In genomic region chr5:129163416-129163815, GRCm38 (mm10) we compare ENCODE assay signal across 22 mouse cellular contexts.
DNase-seq lines count a peak whose midpoint lies in the region; ATAC-seq and TF ChIP-seq lines count a peak whose summit lies in the region.
"Had no signal": no experiment of that assay in that cellular context is flagged by ENCODE, and none has a peak within 500 bp of the region (broad histone marks: within the 10 kb centered on the region; RNA-seq: fewer than 3 reads in every experiment).

No protein-coding gene starts in this region.

- no peak overlapping the region for H3K4me2 ChIP-seq in heart, embryonic 11.5 days
- H3K4me2 ChIP-seq in kidney, postnatal 0 days (ENCODE audit: low read length), result no peak overlapping the region
- H3K4me2 ChIP-seq in neural tube, embryonic 15.5 days, result no peak overlapping the region
- H3K4me2 ChIP-seq: heart, embryonic 13.5 days; liver, embryonic 11.5 days; lung, embryonic 14.5 days; midbrain, embryonic 15.5 days had no signal

- 81% methylated on average over 8 of the region's 8 CpGs for WGBS in heart, adult 2 months
- 73% methylated on average over 8 of the region's 8 CpGs for WGBS in heart, embryonic 11.5 days (ENCODE audit: insufficient replicate concordance)
- 70% methylated on average over 8 of the region's 8 CpGs for WGBS in kidney, postnatal 0 days
- WGBS in neural tube, embryonic 15.5 days, result 48% methylated on average over 8 of the region's 8 CpGs

- no peak overlapping the region for H3K9ac ChIP-seq in heart, adult 2 months (ENCODE audit: low read depth, low read length)
- H3K9ac ChIP-seq in heart, embryonic 11.5 days (ENCODE audit: low read depth, low read length), result no peak overlapping the region
- no peak overlapping the region for H3K9ac ChIP-seq in kidney, postnatal 0 days (ENCODE audit: low read depth, low read length)
- no peak overlapping the region for H3K9ac ChIP-seq in neural tube, embryonic 15.5 days (replicated peaks)
- H3K9ac ChIP-seq: heart, embryonic 13.5 days; lung, embryonic 14.5 days; midbrain, embryonic 15.5 days had no signal

- H3K36me3 ChIP-seq in heart, adult 2 months (ENCODE audit: control insufficient read depth, insufficient read depth, low read length), result no peaks in the 10 kb centered on the region
- no peaks in the 10 kb centered on the region for H3K36me3 ChIP-seq in heart, embryonic 11.5 days (ENCODE audit: control insufficient read depth, insufficient read depth, low read length)
- H3K36me3 ChIP-seq in kidney, postnatal 0 days (ENCODE audit: insufficient read depth, low read length), result no peaks in the 10 kb centered on the region
- H3K36me3 ChIP-seq in neural tube, embryonic 15.5 days, result no peaks in the 10 kb centered on the region
- H3K36me3 ChIP-seq: G1E; heart, embryonic 13.5 days; midbrain, embryonic 15.5 days had no signal

- TF ChIP-seq POLR2A in heart, adult 2 months (IDR thresholded peaks at IDR 0.05; ENCODE audit: insufficient read depth, low read depth, low read length), result no peak

- ATAC-seq in heart, embryonic 11.5 days (replicated peaks; ENCODE audit: insufficient number of reproducible peaks, low FRiP score, low TSS enrichment), result no peak
- no peak for ATAC-seq in kidney, postnatal 0 days (replicated peaks; ENCODE audit: low FRiP score, low read depth)
- ATAC-seq in neural tube, embryonic 15.5 days (ENCODE audit: low FRiP score), result no peak
- ATAC-seq: CD4-positive, CD25-positive, alpha-beta regulatory T cell, adult 4 months; hindbrain, embryonic 16.5 days; midbrain, embryonic 15.5 days had no signal

- H3K27me3 ChIP-seq in heart, adult 2 months (ENCODE audit: control insufficient read depth, insufficient read depth, low read length), result no peaks in the 10 kb centered on the region
- H3K27me3 ChIP-seq in heart, embryonic 11.5 days (ENCODE audit: control insufficient read depth, insufficient read depth, low read length), result no peaks in the 10 kb centered on the region
- H3K27me3 ChIP-seq in kidney, postnatal 0 days (ENCODE audit: insufficient read depth, low read length), result no peaks in the 10 kb centered on the region
- no peaks in the 10 kb centered on the region for H3K27me3 ChIP-seq in neural tube, embryonic 15.5 days (replicated peaks)
- H3K27me3 ChIP-seq: heart, embryonic 13.5 days; midbrain, embryonic 15.5 days had no signal

- 0 out of 2 replicates have a peak overlapping the region, but pooled peaks have one; percentile 1 for H3K27ac ChIP-seq in heart, adult 2 months
- no peak overlapping the region for H3K27ac ChIP-seq in heart, embryonic 11.5 days (ENCODE audit: low read depth, low read length)
- H3K27ac ChIP-seq in kidney, postnatal 0 days, result peak overlapping the region; percentile 74
- peak overlapping the region; percentile 58 for H3K27ac ChIP-seq in neural tube, embryonic 15.5 days (replicated peaks)
- H3K27ac ChIP-seq: midbrain, embryonic 15.5 days had no signal

- H3K4me1 ChIP-seq in heart, adult 2 months (ENCODE audit: control insufficient read depth, insufficient read depth, low read length), result no peaks in the 10 kb centered on the region
- peaks cover 5% of the 10 kb centered on the region; the same call in 1 of the 2 replicates for H3K4me1 ChIP-seq in heart, embryonic 11.5 days (ENCODE audit: control insufficient read depth, insufficient read depth, low read length)
- H3K4me1 ChIP-seq in kidney, postnatal 0 days (replicated peaks; ENCODE audit: insufficient read depth, low read length), result peaks cover 19% of the 10 kb centered on the region; the same call in 1 of the 2 replicates
- H3K4me1 ChIP-seq in neural tube, embryonic 15.5 days, result peaks cover 14% of the 10 kb centered on the region; the same call in 1 of the 2 replicates
- H3K4me1 ChIP-seq: midbrain, embryonic 15.5 days had no signal

- no peak for TF ChIP-seq EP300 in heart, adult 2 months (IDR thresholded peaks at IDR 0.05; ENCODE audit: insufficient read depth, low read depth, low read length)

- no peaks in the 10 kb centered on the region for H3K9me3 ChIP-seq in heart, embryonic 11.5 days (replicated peaks; ENCODE audit: control insufficient read depth, low read length)
- H3K9me3 ChIP-seq in kidney, postnatal 0 days (replicated peaks; ENCODE audit: low read length), result no peaks in the 10 kb centered on the region
- H3K9me3 ChIP-seq in neural tube, embryonic 15.5 days (replicated peaks), result no peaks in the 10 kb centered on the region
- H3K9me3 ChIP-seq: heart, embryonic 13.5 days; midbrain, embryonic 15.5 days had no signal

- intact Hi-C loops in heart, adult 2 months (cut with DNase I), result loop anchor here (5.0 kb wide), 1 partner anchor 96 kb away; no protein-coding TSS in a partner anchor

- TF ChIP-seq CTCF in heart, adult 2 months (IDR thresholded peaks at IDR 0.05), result no peak
- no peak for TF ChIP-seq CTCF in kidney, postnatal 0 days (IDR thresholded peaks at IDR 0.05; ENCODE audit: low read depth)

- H3K4me3 ChIP-seq in heart, adult 2 months, result no peak overlapping the region
- no peak overlapping the region for H3K4me3 ChIP-seq in heart, embryonic 11.5 days (ENCODE audit: low read depth, low read length)
- H3K4me3 ChIP-seq in kidney, postnatal 0 days (replicated peaks; ENCODE audit: low read depth, low read length), result no peak overlapping the region
- H3K4me3 ChIP-seq in neural tube, embryonic 15.5 days (replicated peaks), result no peak overlapping the region
- H3K4me3 ChIP-seq: heart, embryonic 13.5 days; megakaryocyte, embryonic 14.5 days; midbrain, embryonic 15.5 days; myocyte had no signal

- no peaks in the 10 kb centered on the region for H3K79me2 ChIP-seq in heart, adult 2 months (replicated peaks; ENCODE audit: control insufficient read depth, insufficient read depth, low read length)

- no peak for DNase-seq in heart, adult 2 months
- no peak for DNase-seq in kidney, postnatal 0 days (ENCODE audit: low spot score)
- no peak for DNase-seq in kidney, postnatal 25 days
- DNase-seq in R1 (ENCODE audit: low read depth, low spot score) (peak; percentile 59), MN1 (ENCODE audit: low spot score) (no peak)
- no peak for DNase-seq in testis, postnatal 14 days (ENCODE audit: low spot score)
- DNase-seq: cerebellum, adult 2 months; cerebellum, postnatal 36 days; left cerebral cortex, postnatal 4 days; right cerebral cortex, adult 18-20 months; thymus, adult 2 months had no signal
